Comparison of ENCODE assay signal across 26 mouse cellular contexts in the genomic region with DNA sequence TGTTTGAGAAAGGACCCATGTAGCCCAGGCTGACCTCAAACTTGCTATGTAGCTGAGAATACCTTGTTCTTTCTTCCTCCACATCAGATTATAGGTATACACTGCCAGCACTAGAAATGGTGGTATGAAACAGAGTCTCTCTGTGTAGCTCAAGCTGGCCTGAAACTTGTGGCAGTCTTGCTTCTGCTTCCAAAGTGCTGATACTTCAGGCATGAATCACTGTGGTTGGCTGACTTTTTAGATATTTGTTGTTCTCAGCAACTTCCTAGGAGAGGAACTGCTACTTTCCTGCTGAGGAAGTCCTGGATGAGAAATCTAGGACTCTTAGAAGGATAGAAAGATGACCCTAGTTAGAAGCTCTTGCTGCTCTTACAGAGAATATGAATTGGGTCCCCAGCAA. TPM values are rescaled to one million over a fixed set of nuclear protein-coding genes. Genes with fewer than 3 reads are reported as not detected.
DNase-seq lines count a peak whose midpoint lies in the region; ATAC-seq and TF ChIP-seq lines count a peak whose summit lies in the region.
"Had no signal": no experiment of that assay in that cellular context is flagged by ENCODE, and none has a peak within 500 bp of the region (broad histone marks: within the 10 kb centered on the region; RNA-seq: fewer than 3 reads in every experiment).

No protein-coding gene starts in this region.

- H3K4me2 ChIP-seq in liver, embryonic 11.5 days: no peak overlapping the region
- no peak overlapping the region for H3K4me2 ChIP-seq in forebrain, postnatal 0 days (ENCODE audit: low read depth)
- H3K4me2 ChIP-seq: embryonic facial prominence, embryonic 12.5 days; forebrain, embryonic 12.5 days; hindbrain, embryonic 13.5 days had no signal

- no peak for TF ChIP-seq POLR2A in liver, adult 2 months (IDR thresholded peaks at IDR 0.05; ENCODE audit: extremely low read depth, insufficient read depth, low read length)
- TF ChIP-seq POLR2A in ES-Bruce4 (IDR thresholded peaks at IDR 0.05; ENCODE audit: insufficient read depth, low read length): no peak

- H3K36me3 ChIP-seq in liver, adult 2 months (ENCODE audit: control insufficient read depth, insufficient read depth, low read length): peaks cover 13% of the 10 kb centered on the region
- peaks cover 9% of the 10 kb centered on the region; the same call in 1 of the 2 replicates for H3K36me3 ChIP-seq in liver, embryonic 11.5 days (ENCODE audit: control insufficient read depth, insufficient read depth, low read length)
- H3K36me3 ChIP-seq in ES-Bruce4 (ENCODE audit: control insufficient read depth, insufficient read depth, low read length, poor library complexity, severe bottlenecking): peaks cover 13% of the 10 kb centered on the region
- peaks cover 13% of the 10 kb centered on the region for H3K36me3 ChIP-seq in macrophage (ENCODE audit: inconsistent target)
- peaks cover 13% of the 10 kb centered on the region for H3K36me3 ChIP-seq in forebrain, postnatal 0 days (ENCODE audit: insufficient read depth)

- TF ChIP-seq EP300 in ES-Bruce4 (IDR thresholded peaks at IDR 0.05; ENCODE audit: insufficient read depth, low read depth, low read length): no peak

- H3K27ac ChIP-seq in liver, adult 2 months (replicated peaks; ENCODE audit: insufficient read depth, low read depth, low read length): no peak overlapping the region
- H3K27ac ChIP-seq in liver, embryonic 11.5 days (ENCODE audit: low read depth, low read length): no peak overlapping the region
- 0 out of 2 replicates have a peak overlapping the region, but pooled peaks have one; percentile 15 for H3K27ac ChIP-seq in ES-Bruce4 (ENCODE audit: insufficient read depth, low read length)
- peak overlapping the region; percentile 96 for H3K27ac ChIP-seq in macrophage
- H3K27ac ChIP-seq in forebrain, postnatal 0 days (ENCODE audit: low read depth, low read length): no peak overlapping the region
- H3K27ac ChIP-seq: embryonic facial prominence, embryonic 12.5 days; forebrain, embryonic 12.5 days; heart, embryonic 10.5 days; hindbrain, embryonic 13.5 days; hindbrain, postnatal 0 days had no signal

- ATAC-seq in liver, embryonic 11.5 days (replicated peaks; ENCODE audit: low FRiP score): no peak
- ATAC-seq in forebrain, postnatal 0 days: no peak
- ATAC-seq: forebrain, embryonic 16.5 days; hindbrain, postnatal 0 days had no signal

- H3K9ac ChIP-seq in liver, adult 2 months (ENCODE audit: low read depth, low read length): no peak overlapping the region
- H3K9ac ChIP-seq in liver, embryonic 11.5 days (ENCODE audit: low read depth, low read length): no peak overlapping the region
- H3K9ac ChIP-seq in ES-Bruce4 (ENCODE audit: low read depth, poor library complexity, severe bottlenecking): no peak overlapping the region
- no peak overlapping the region for H3K9ac ChIP-seq in forebrain, postnatal 0 days
- H3K9ac ChIP-seq: embryonic facial prominence, embryonic 12.5 days; forebrain, embryonic 12.5 days; hindbrain, embryonic 13.5 days had no signal

- H3K79me2 ChIP-seq in liver, adult 2 months (ENCODE audit: control insufficient read depth, insufficient read depth, low read length): peaks cover 13% of the 10 kb centered on the region; the same call in 1 of the 2 replicates
- peaks cover 23% of the 10 kb centered on the region for H3K79me2 ChIP-seq in macrophage (ENCODE audit: inconsistent target)

- no peak overlapping the region for H3K4me3 ChIP-seq in liver, adult 2 months (ENCODE audit: insufficient read depth, low read depth, low read length)
- H3K4me3 ChIP-seq in liver, embryonic 11.5 days (ENCODE audit: low read depth, low read length): no peak overlapping the region
- H3K4me3 ChIP-seq in ES-Bruce4 (ENCODE audit: low read depth, low read length) (no peak overlapping the region), macrophage (ENCODE audit: inconsistent target) (no peak overlapping the region)
- no peak overlapping the region for H3K4me3 ChIP-seq in forebrain, postnatal 0 days (ENCODE audit: low read depth, low read length)
- H3K4me3 ChIP-seq: embryonic facial prominence, embryonic 12.5 days; forebrain, embryonic 12.5 days; heart, embryonic 10.5 days; hindbrain, embryonic 13.5 days had no signal

- peak; percentile 41 for DNase-seq in liver, adult 2 months (ENCODE audit: extremely low read depth, low read depth, low spot score)
- DNase-seq in liver, embryonic 11.5 days (ENCODE audit: low spot score): no peak
- DNase-seq in adipocyte (ENCODE audit: low spot score): peak; percentile 14
- no peak for DNase-seq in kidney, postnatal 25 days
- DNase-seq in forebrain, postnatal 0 days: no peak
- no peak for DNase-seq in spleen, postnatal 10 days (ENCODE audit: low spot score in 2 of 2)
- DNase-seq: cerebellum, adult 2 months; cerebellum, postnatal 10 days; gastrocnemius, postnatal 25 days; heart, postnatal 14 days; kidney, adult 11 months had no signal

- H3K9me3 ChIP-seq in liver, embryonic 11.5 days (ENCODE audit: control insufficient read depth, low read length): no peaks in the 10 kb centered on the region
- no peaks in the 10 kb centered on the region for H3K9me3 ChIP-seq in ES-Bruce4 (replicated peaks; ENCODE audit: control insufficient read depth, insufficient read depth, low read length, poor library complexity, severe bottlenecking)
- H3K9me3 ChIP-seq in forebrain, postnatal 0 days (ENCODE audit: low read length): no peaks in the 10 kb centered on the region
- H3K9me3 ChIP-seq: embryonic facial prominence, embryonic 12.5 days; forebrain, embryonic 12.5 days; heart, embryonic 10.5 days; hindbrain, embryonic 13.5 days had no signal

- peaks cover 5% of the 10 kb centered on the region for H3K4me1 ChIP-seq in liver, adult 2 months (ENCODE audit: control insufficient read depth, insufficient read depth, low read length)
- peaks cover 19% of the 10 kb centered on the region for H3K4me1 ChIP-seq in liver, embryonic 11.5 days (replicated peaks; ENCODE audit: control insufficient read depth, insufficient read depth, low read length)
- H3K4me1 ChIP-seq in ES-Bruce4 (ENCODE audit: control insufficient read depth, insufficient read depth, low read length): peaks cover 4% of the 10 kb centered on the region
- H3K4me1 ChIP-seq in forebrain, postnatal 0 days (ENCODE audit: insufficient read depth): peaks cover 12% of the 10 kb centered on the region

- no peak for TF ChIP-seq CTCF in liver, adult 2 months (IDR thresholded peaks at IDR 0.05; ENCODE audit: low read depth, low read length)
- no peak for TF ChIP-seq CTCF in ES-Bruce4 (IDR thresholded peaks at IDR 0.05; ENCODE audit: low read depth, low read length)
- TF ChIP-seq CTCF in forebrain, postnatal 0 days (IDR thresholded peaks at IDR 0.05; ENCODE audit: low read depth): no peak

- H3K27me3 ChIP-seq in liver, adult 2 months (ENCODE audit: control insufficient read depth, insufficient read depth, low read length): no peaks in the 10 kb centered on the region
- no peaks in the 10 kb centered on the region for H3K27me3 ChIP-seq in liver, embryonic 11.5 days (replicated peaks; ENCODE audit: control insufficient read depth, insufficient read depth, low read length)
- H3K27me3 ChIP-seq in ES-Bruce4 (ENCODE audit: control insufficient read depth, insufficient read depth, low read length, poor library complexity, severe bottlenecking): no peaks in the 10 kb centered on the region
- H3K27me3 ChIP-seq in forebrain, postnatal 0 days (ENCODE audit: insufficient read depth, low read length): no peaks in the 10 kb centered on the region
- H3K27me3 ChIP-seq: embryonic facial prominence, embryonic 12.5 days; forebrain, embryonic 12.5 days; hindbrain, embryonic 13.5 days had no signal

RNA-seq across cellular contexts. Expression of gene Snrpa, which starts 2.3 kb away (rescaled TPM):
- 10.5 and 17.0 TPM in 2 replicates for total RNA-seq in liver, adult 2 months (2014; rRNA removed)
- 76.8 and 79.1 TPM in 2 replicates for polyA plus RNA-seq in liver, adult 2 months (2012; rRNA removed)
- 282 and 294 TPM in 2 replicates for polyA plus RNA-seq in liver, embryonic 11.5 days (2014; fragmentation: Nextera tagmentation; extraction: Ambion mirVana)
- polyA plus RNA-seq in ES-Bruce4 (2011; ENCODE audit: insufficient read depth, insufficient read length, low read depth, missing spikeins): 228 and 239 TPM in 2 replicates
- 10 to 100 TPM; 18.0 to 72.3 (median 50.1) TPM for total RNA-seq in macrophage (2018; cell fraction: chromatin; rRNA removed)
- 10 to 100 TPM; 51.9 to 79.0 (median 62.5) TPM for total RNA-seq in macrophage (2018; cell fraction: cytosol; rRNA removed)
- total RNA-seq in macrophage (2018; cell fraction: nucleus; rRNA removed): 100 to 1,000 TPM in 1 of 26 experiments, 10 to 100 TPM in 25; 22.3 to 135 (median 47.9) TPM
- polyA plus RNA-seq in macrophage (2018): 56.0 to 80.4 TPM (median 77.1 TPM) in 3 replicates
- total RNA-seq in forebrain, postnatal 0 days (2014; rRNA removed): 124 and 146 TPM in 2 replicates
- 165 and 169 TPM in 2 replicates for polyA plus RNA-seq in forebrain, postnatal 0 days (2015; fragmentation: Nextera tagmentation; extraction: Ambion mirVana)

RNA-seq across cellular contexts. Expression of gene BC024978, which starts 2.8 kb away (rescaled TPM):
- total RNA-seq in liver, adult 2 months (2014; rRNA removed): 3.9 and 4.2 TPM in 2 replicates
- 10.2 and 13.8 TPM in 2 replicates for polyA plus RNA-seq in liver, adult 2 months (2012; rRNA removed)
- 2.5 and 2.8 TPM in 2 replicates for polyA plus RNA-seq in liver, embryonic 11.5 days (2014; fragmentation: Nextera tagmentation; extraction: Ambion mirVana)
- polyA plus RNA-seq in ES-Bruce4 (2011; ENCODE audit: insufficient read depth, insufficient read length, low read depth, missing spikeins): 10.9 and 12.6 TPM in 2 replicates
- 10 to 100 TPM in 22 of 26 experiments, 1 to 10 TPM in 4; 5.7 to 25.5 (median 14.7) TPM for total RNA-seq in macrophage (2018; cell fraction: chromatin; rRNA removed)
- total RNA-seq in macrophage (2018; cell fraction: cytosol; rRNA removed): 10 to 100 TPM in 1 of 26 experiments, 1 to 10 TPM in 25; 6.5 to 12.0 (median 8.4) TPM
- 10 to 100 TPM in 20 of 26 experiments, 1 to 10 TPM in 6; 5.8 to 23.7 (median 15.1) TPM for total RNA-seq in macrophage (2018; cell fraction: nucleus; rRNA removed)
- 5.6 to 8.4 TPM (median 6.5 TPM) in 3 replicates for polyA plus RNA-seq in macrophage (2018)
- 5.7 and 5.8 TPM in 2 replicates for total RNA-seq in forebrain, postnatal 0 days (2014; rRNA removed)
- 2.0 TPM in 2 replicates for polyA plus RNA-seq in forebrain, postnatal 0 days (2015; fragmentation: Nextera tagmentation; extraction: Ambion mirVana)

RNA-seq across cellular contexts. Expression of gene Mia, which starts 17.4 kb away (rescaled TPM):
- total RNA-seq in liver, adult 2 months (2014; rRNA removed): not detected in 2 replicates
- 0.67 and 1.1 TPM in 2 replicates for polyA plus RNA-seq in liver, adult 2 months (2012; rRNA removed)
- 0.73 and 1.3 TPM in 2 replicates for polyA plus RNA-seq in liver, embryonic 11.5 days (2014; fragmentation: Nextera tagmentation; extraction: Ambion mirVana)
- polyA plus RNA-seq in ES-Bruce4 (2011; ENCODE audit: insufficient read depth, insufficient read length, low read depth, missing spikeins) (1.0 and 3.1 TPM in 2 replicates), macrophage (2018) (not detected in 3 replicates)
- total RNA-seq in macrophage (2018; cell fraction: chromatin; rRNA removed): 1 to 10 TPM in 19 of 26 experiments, not detected in 7; 1.0 to 6.1 (median 2.6) TPM
- total RNA-seq in macrophage (2018; cell fraction: cytosol; rRNA removed): under 1 TPM in 3 of 26 experiments, not detected in 23; 0.17 to 0.48 (median 0.44) TPM
- total RNA-seq in macrophage (2018; cell fraction: nucleus; rRNA removed): 1 to 10 TPM in 15 of 26 experiments, under 1 TPM in 3, not detected in 8; 0.54 to 4.2 (median 1.9) TPM
- 9.0 and 17.4 TPM in 2 replicates for total RNA-seq in forebrain, postnatal 0 days (2014; rRNA removed)
- 22.5 and 32.8 TPM in 2 replicates for polyA plus RNA-seq in forebrain, postnatal 0 days (2015; fragmentation: Nextera tagmentation; extraction: Ambion mirVana)
- total RNA-seq: gastrocnemius, adult 18-20 months; gastrocnemius, postnatal 25 days; heart, postnatal 14 days; hematopoietic stem cell, adult 5-6 weeks had no signal

RNA-seq across cellular contexts. Expression of gene Gm21983, which starts 17.5 kb away (rescaled TPM):
- 0.09 and 0.20 TPM in 2 replicates for total RNA-seq in liver, adult 2 months (2014; rRNA removed)
- 0.39 TPM in 1 of 2 replicates, not detected in the other for polyA plus RNA-seq in liver, adult 2 months (2012; rRNA removed)
- not detected in 2 replicates for polyA plus RNA-seq in liver, embryonic 11.5 days (2014; fragmentation: Nextera tagmentation; extraction: Ambion mirVana)
- polyA plus RNA-seq in ES-Bruce4 (2011; ENCODE audit: insufficient read depth, insufficient read length, low read depth, missing spikeins): not detected in 2 replicates
- 1 to 10 TPM in 4 of 26 experiments, under 1 TPM in 2, not detected in 20; 0.49 to 2.2 (median 1.2) TPM for total RNA-seq in macrophage (2018; cell fraction: chromatin; rRNA removed)
- total RNA-seq in macrophage (2018; cell fraction: cytosol; rRNA removed): under 1 TPM in 2 of 26 experiments, not detected in 24; 0.10 TPM
- 1 to 10 TPM in 1 of 26 experiments, under 1 TPM in 5, not detected in 20; 0.30 to 1.2 (median 0.40) TPM for total RNA-seq in macrophage (2018; cell fraction: nucleus; rRNA removed)
- polyA plus RNA-seq in macrophage (2018): not detected in 3 replicates
- not detected in 2 replicates for total RNA-seq in forebrain, postnatal 0 days (2014; rRNA removed)
- polyA plus RNA-seq in forebrain, postnatal 0 days (2015; fragmentation: Nextera tagmentation; extraction: Ambion mirVana): not detected in 2 replicates
- total RNA-seq: adrenal gland, postnatal 10 days; gastrocnemius, postnatal 25 days; heart, adult 18-20 months; heart, postnatal 14 days; hematopoietic stem cell, adult 5-6 weeks; hindbrain, postnatal 0 days had no signal
- polyA plus RNA-seq: cerebellum, adult 2 months; cortical plate, adult 2 months; forebrain, embryonic 12.5 days; forebrain, embryonic 16.5 days; heart, embryonic 10.5 days; heart, embryonic 14.5 days; intestine, embryonic 14.5 days had no signal

RNA-seq across cellular contexts. Expression of gene Rab4b, which starts 19.7 kb away (rescaled TPM):
- 8.7 and 10.1 TPM in 2 replicates for total RNA-seq in liver, adult 2 months (2014; rRNA removed)
- polyA plus RNA-seq in liver, adult 2 months (2012; rRNA removed): 27.5 and 28.3 TPM in 2 replicates
- 40.9 and 44.8 TPM in 2 replicates for polyA plus RNA-seq in liver, embryonic 11.5 days (2014; fragmentation: Nextera tagmentation; extraction: Ambion mirVana)
- polyA plus RNA-seq in ES-Bruce4 (2011; ENCODE audit: insufficient read depth, insufficient read length, low read depth, missing spikeins) (35.8 and 39.3 TPM in 2 replicates), macrophage (2018) (38.2 to 73.8 TPM (median 68.8 TPM) in 3 replicates)
- 100 to 1,000 TPM in 15 of 26 experiments, 10 to 100 TPM in 11; 40.9 to 169 (median 114) TPM for total RNA-seq in macrophage (2018; cell fraction: chromatin; rRNA removed)
- total RNA-seq in macrophage (2018; cell fraction: cytosol; rRNA removed): 10 to 100 TPM; 60.1 to 99.9 (median 75.7) TPM
- 100 to 1,000 TPM in 5 of 26 experiments, 10 to 100 TPM in 21; 45.4 to 127 (median 86.9) TPM for total RNA-seq in macrophage (2018; cell fraction: nucleus; rRNA removed)
- 66.8 and 71.6 TPM in 2 replicates for total RNA-seq in forebrain, postnatal 0 days (2014; rRNA removed)
- polyA plus RNA-seq in forebrain, postnatal 0 days (2015; fragmentation: Nextera tagmentation; extraction: Ambion mirVana): 125 and 138 TPM in 2 replicates

Comparison
In these comparisons a context has a peak if more than half of its experiments do, and no peak if none do; other contexts are left out.
1. DNase-seq: peak in liver, adult 2 months (single experiment) and adipocyte (single experiment); none in liver, embryonic 11.5 days (single experiment), kidney, postnatal 25 days (0 of 2), forebrain, postnatal 0 days (single experiment) and spleen, postnatal 10 days (0 of 2).
2. H3K27ac ChIP-seq: peak in ES-Bruce4 (single experiment) and macrophage (single experiment); none in liver, adult 2 months (single experiment), liver, embryonic 11.5 days (single experiment) and forebrain, postnatal 0 days (single experiment).